Mouse (Mus musculus): ENCODE data around the gene Itgb6. TPM values are rescaled to one million over a fixed set of nuclear protein-coding genes. Genes with fewer than 3 reads are reported as not detected.

Gene Itgb6
- polyA plus RNA-seq, 1 experiment from 2014 or later = 0.94 TPM

- WGBS = 80% methylated on average over 10 of the region's 10 CpGs
- no peak for ATAC-seq (ENCODE audit: low FRiP score)
- H3K27ac ChIP-seq = no peak overlapping the region
Measured at GRCm38 (mm10) chr2:60728902-60729585, 6.6 kb upstream of the Itgb6 start.

GRCm38 (mm10) chr2:60724660-60725059, 2.2 kb upstream of the Itgb6 start:
- Histone ChIP-seq H3K9me3 (replicated peaks) (no peaks in the 10 kb centered on the region), H3K4me3 (no peak overlapping the region), H3K9ac (no peak overlapping the region), H3K4me2 (replicated peaks) (no peak overlapping the region), H3K27ac (no peak overlapping the region), H3K36me3 (no peaks in the 10 kb centered on the region), H3K27me3 (no peaks in the 10 kb centered on the region), H3K4me1 (no peaks in the 10 kb centered on the region)
- no peak for ATAC-seq (ENCODE audit: low FRiP score)
- WGBS = 80% methylated on average over 2 of the region's 2 CpGs

More at GRCm38 (mm10) chr2:60728902-60729585, 6.6 kb upstream of the Itgb6 start:
- Histone ChIP-seq H3K27me3 (no peaks in the 10 kb centered on the region), H3K4me3 (no peak overlapping the region), H3K36me3 (no peaks in the 10 kb centered on the region), H3K4me1 (no peaks in the 10 kb centered on the region), H3K9me3 (replicated peaks) (no peaks in the 10 kb centered on the region), H3K9ac (no peak overlapping the region), H3K4me2 (replicated peaks) (no peak overlapping the region)

- WGBS = 92% methylated on average over 3 of the region's 3 CpGs
- Histone ChIP-seq H3K4me1 (no peaks in the 10 kb centered on the region), H3K27me3 (no peaks in the 10 kb centered on the region), H3K9me3 (replicated peaks) (no peaks in the 10 kb centered on the region), H3K4me2 (replicated peaks) (no peak overlapping the region), H3K9ac (no peak overlapping the region), H3K36me3 (no peaks in the 10 kb centered on the region), H3K27ac (no peak overlapping the region), H3K4me3 (no peak overlapping the region)
- no peak for ATAC-seq (ENCODE audit: low FRiP score)
Measured at GRCm38 (mm10) chr2:60722967-60723366, 524 bp upstream of the Itgb6 start.

GRCm38 (mm10) chr2:60720906-60721305, 1.5 kb downstream of the Itgb6 start:
- Histone ChIP-seq H3K4me1 (no peaks in the 10 kb centered on the region), H3K4me3 (no peak overlapping the region), H3K9me3 (replicated peaks) (no peaks in the 10 kb centered on the region), H3K36me3 (no peaks in the 10 kb centered on the region), H3K4me2 (replicated peaks) (no peak overlapping the region), H3K27ac (no peak overlapping the region), H3K27me3 (no peaks in the 10 kb centered on the region), H3K9ac (no peak overlapping the region)
- 28% methylated on average over 5 of the region's 5 CpGs for WGBS
- ATAC-seq (ENCODE audit: low FRiP score) = no peak

- no peak for ATAC-seq (ENCODE audit: low FRiP score)
- Histone ChIP-seq H3K4me3 (no peak overlapping the region), H3K4me2 (replicated peaks) (no peak overlapping the region), H3K36me3 (no peaks in the 10 kb centered on the region), H3K9ac (no peak overlapping the region), H3K9me3 (replicated peaks) (no peaks in the 10 kb centered on the region), H3K27ac (no peak overlapping the region), H3K4me1 (peaks cover 7% of the 10 kb centered on the region), H3K27me3 (no peaks in the 10 kb centered on the region)
- 81% methylated on average over 8 of the region's 8 CpGs for WGBS
Measured at GRCm38 (mm10) chr2:60720205-60720604, 2.2 kb downstream of the Itgb6 start.

- H3K36me3 ChIP-seq = no peaks in the 10 kb centered on the region
- 58% methylated on average over 13 of the region's 13 CpGs for WGBS
- peak overlapping the region; percentile 24; the same call in 1 of the 2 replicates for H3K4me2 ChIP-seq (replicated peaks)
Measured at GRCm38 (mm10) chr2:60717348-60717747, 5.1 kb downstream of the Itgb6 start.

GRCm38 (mm10) chr2:60716549-60716948, 5.9 kb downstream of the Itgb6 start:
- Histone ChIP-seq H3K27me3 (0 out of 2 replicates have a peak, but pooled peaks cover 1% of the 10 kb centered on the region), H3K4me1 (peaks cover 26% of the 10 kb centered on the region), H3K36me3 (no peaks in the 10 kb centered on the region), H3K4me3 (no peak overlapping the region), H3K9me3 (replicated peaks) (no peaks in the 10 kb centered on the region), H3K4me2 (replicated peaks) (no peak overlapping the region), H3K27ac (no peak overlapping the region), H3K9ac (no peak overlapping the region)
- no peak for ATAC-seq (ENCODE audit: low FRiP score)

More at GRCm38 (mm10) chr2:60717348-60717747, 5.1 kb downstream of the Itgb6 start:
- no peaks in the 10 kb centered on the region for H3K9me3 ChIP-seq (replicated peaks)
- H3K4me3 ChIP-seq = no peak overlapping the region
- H3K27ac ChIP-seq = no peak overlapping the region
- no peaks in the 10 kb centered on the region for H3K27me3 ChIP-seq
- no peak overlapping the region for H3K9ac ChIP-seq
- ATAC-seq (ENCODE audit: low FRiP score) = no peak
- peaks cover 26% of the 10 kb centered on the region for H3K4me1 ChIP-seq

GRCm38 (mm10) chr2:60715771-60716170, 6.7 kb downstream of the Itgb6 start:
- Histone ChIP-seq H3K27me3 (peaks cover 3% of the 10 kb centered on the region; the same call in 1 of the 2 replicates), H3K4me3 (no peak overlapping the region), H3K9me3 (replicated peaks) (no peaks in the 10 kb centered on the region), H3K36me3 (no peaks in the 10 kb centered on the region), H3K9ac (peak overlapping the region; percentile 18; the same call in 1 of the 2 replicates), H3K27ac (no peak overlapping the region), H3K4me1 (peaks cover 26% of the 10 kb centered on the region), H3K4me2 (replicated peaks) (no peak overlapping the region)
- WGBS = 80% methylated on average over 13 of the region's 13 CpGs
- 0 out of 2 replicates have a peak, but pooled peaks have one; percentile 11 for ATAC-seq (ENCODE audit: low FRiP score)

- no peak for ATAC-seq (ENCODE audit: low FRiP score)
- H3K27ac ChIP-seq = peak overlapping the region; percentile 49
- peaks cover 26% of the 10 kb centered on the region for H3K4me1 ChIP-seq
- H3K36me3 ChIP-seq = no peaks in the 10 kb centered on the region
- H3K9me3 ChIP-seq (replicated peaks) = no peaks in the 10 kb centered on the region
- peaks cover 3% of the 10 kb centered on the region; the same call in 1 of the 2 replicates for H3K27me3 ChIP-seq
- H3K9ac ChIP-seq = no peak overlapping the region
- 55% methylated on average over 8 of the region's 8 CpGs for WGBS
- H3K4me2 ChIP-seq (replicated peaks) = no peak overlapping the region
- no peak overlapping the region for H3K4me3 ChIP-seq
Measured at GRCm38 (mm10) chr2:60714971-60715502, 7.4 kb downstream of the Itgb6 start.

- Histone ChIP-seq H3K4me3 (no peak overlapping the region), H3K4me1 (peaks cover 26% of the 10 kb centered on the region), H3K9ac (no peak overlapping the region), H3K27me3 (peaks cover 3% of the 10 kb centered on the region; the same call in 1 of the 2 replicates), H3K27ac (peak overlapping the region; percentile 49), H3K4me2 (replicated peaks) (peak overlapping the region; percentile 15; the same call in 1 of the 2 replicates), H3K36me3 (no peaks in the 10 kb centered on the region), H3K9me3 (replicated peaks) (no peaks in the 10 kb centered on the region)
- no peak for ATAC-seq (ENCODE audit: low FRiP score)
- WGBS = 29% methylated on average over 7 of the region's 7 CpGs
Measured at GRCm38 (mm10) chr2:60714475-60714874, 8.0 kb downstream of the Itgb6 start.

- 23% methylated on average over 8 of the region's 8 CpGs for WGBS
- Histone ChIP-seq H3K27ac (peak overlapping the region; percentile 49; the same call in 1 of the 2 replicates), H3K9me3 (replicated peaks) (no peaks in the 10 kb centered on the region)
Measured at GRCm38 (mm10) chr2:60713857-60714256, 8.6 kb downstream of the Itgb6 start.

GRCm38 (mm10) chr2:60712891-60713290, 9.6 kb downstream of the Itgb6 start:
- H3K27ac ChIP-seq = no peak overlapping the region
- H3K27me3 ChIP-seq = peaks cover 3% of the 10 kb centered on the region; the same call in 1 of the 2 replicates
- H3K9ac ChIP-seq = no peak overlapping the region
- H3K4me1 ChIP-seq = peaks cover 26% of the 10 kb centered on the region
- no peaks in the 10 kb centered on the region for H3K36me3 ChIP-seq
- H3K9me3 ChIP-seq (replicated peaks) = no peaks in the 10 kb centered on the region
- H3K4me2 ChIP-seq (replicated peaks) = no peak overlapping the region
- no peak for ATAC-seq (ENCODE audit: low FRiP score)
- 89% methylated on average over 5 of the region's 5 CpGs for whole genome bisulfite sequencing
- H3K4me3 ChIP-seq = no peak overlapping the region

More at GRCm38 (mm10) chr2:60713857-60714256, 8.6 kb downstream of the Itgb6 start:
- Histone ChIP-seq H3K9ac (no peak overlapping the region), H3K4me1 (peaks cover 26% of the 10 kb centered on the region), H3K4me2 (replicated peaks) (peak overlapping the region; percentile 15), H3K27me3 (peaks cover 3% of the 10 kb centered on the region; the same call in 1 of the 2 replicates), H3K4me3 (no peak overlapping the region), H3K36me3 (no peaks in the 10 kb centered on the region)
- peak; percentile 88 for ATAC-seq (ENCODE audit: low FRiP score)

All from hindbrain, embryonic 12.5 days (tissue).